Mouse (Mus musculus) small intestine, adult 2 months (tissue): ENCODE results near the gene Aspg.

Experiments
- CTCF ChIP-seq: fragments of 200-500 bp; IDR thresholded peaks from 2 replicates; pipeline ENCODE4 v1.5.1; 2012; ENCODE audit warnings: low read depth, mild to moderate bottlenecking, control low read depth, inconsistent platforms, low read length, moderate library complexity, mixed read lengths; ENCODE audit not compliant: insufficient replicate concordance, insufficient read length; ENCODE audit errors: extremely low read depth
- POLR2A ChIP-seq: fragments of 200-500 bp; IDR thresholded peaks from 2 replicates; pipeline ENCODE4 v1.6.1; 2012; ENCODE audit warnings: low read depth, mild to moderate bottlenecking, control low read depth, inconsistent platforms, low read length, moderate library complexity

GRCm38 (mm10) chr12:112096051-112096732, 10.3 kb upstream of the Aspg start:
- TF ChIP-seq POLR2A (no peak), CTCF (no peak)
